Mouse (Mus musculus): ENCODE measurements at regions not wholly inside any gene's neighbourhood (a gene's known extent, or its start where the extent isn't known, plus 50 kb on each side); places are given as distances from the start of the nearest gene placed in this dataset.

DNA sequence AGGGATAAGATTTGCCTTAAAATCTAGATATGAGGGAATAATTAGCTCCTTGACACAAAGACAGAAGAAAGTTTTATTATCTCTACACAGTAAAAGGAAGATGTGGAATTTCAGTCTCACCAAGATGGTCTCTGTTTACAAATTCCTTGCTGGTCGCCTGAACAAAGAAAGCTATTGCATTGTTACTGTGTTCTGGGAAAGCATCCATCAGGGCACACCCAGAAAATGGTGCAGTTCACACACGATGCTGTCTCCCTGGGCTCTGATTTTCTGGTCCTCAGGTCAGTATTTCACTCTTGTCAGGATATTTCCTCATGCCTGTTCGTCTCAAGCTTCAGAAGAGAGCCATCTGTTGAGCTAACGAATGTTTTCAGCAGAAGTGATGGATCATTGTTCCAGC is 267.2 kb upstream of the Gadl1 start:
- Histone ChIP-seq H3K9me3 (ENCODE audit: low read length) (no peaks in the 10 kb centered on the region), H3K27me3 (ENCODE audit: insufficient read depth, low read length) (no peaks in the 10 kb centered on the region), H3K4me3 (ENCODE audit: low read length) (no peak overlapping the region), H3K36me3 (ENCODE audit: insufficient read depth, low read length) (no peaks in the 10 kb centered on the region), H3K27ac (ENCODE audit: low read length) (no peak overlapping the region), H3K4me2 (replicated peaks; ENCODE audit: low read depth, low read length) (no peak overlapping the region), H3K4me1 (ENCODE audit: insufficient read depth, low read length) (no peaks in the 10 kb centered on the region), H3K9ac (replicated peaks; ENCODE audit: low read length) (no peak overlapping the region)
- no peak for ATAC-seq (ENCODE audit: low FRiP score, low TSS enrichment)
- WGBS = 21% methylated on average over 4 of the region's 4 CpGs

DNA sequence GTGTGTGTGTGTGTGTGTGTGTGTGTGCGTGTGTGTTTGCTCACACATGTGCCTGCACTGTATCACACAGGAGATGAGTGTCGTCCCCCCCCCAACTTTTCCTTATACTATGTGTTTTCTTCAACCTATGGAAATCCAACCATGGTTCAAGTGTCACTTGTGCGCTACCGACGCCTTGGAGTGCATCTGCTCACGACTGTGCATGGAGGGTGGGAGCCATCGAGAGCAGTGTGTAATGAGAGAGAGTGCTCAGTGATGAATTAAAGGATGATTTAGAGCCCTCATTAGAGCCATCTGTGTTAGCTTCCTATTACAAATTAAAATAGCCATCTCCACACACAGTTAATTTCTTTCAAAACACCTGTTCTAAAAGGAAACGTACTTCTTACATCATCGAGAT is 264.3 kb upstream of the Gadl1 start:
- no peaks in the 10 kb centered on the region for H3K9me3 ChIP-seq (ENCODE audit: low read length)
- H3K9ac ChIP-seq (replicated peaks; ENCODE audit: low read length) = no peak overlapping the region
- no peak for ATAC-seq (ENCODE audit: low FRiP score, low TSS enrichment)
- WGBS = 56% methylated on average over 9 of the region's 9 CpGs
- H3K27me3 ChIP-seq (ENCODE audit: insufficient read depth, low read length) = no peaks in the 10 kb centered on the region
- H3K27ac ChIP-seq (ENCODE audit: low read length) = no peak overlapping the region
- no peaks in the 10 kb centered on the region for H3K4me1 ChIP-seq (ENCODE audit: insufficient read depth, low read length)
- H3K4me3 ChIP-seq (ENCODE audit: low read length) = no peak overlapping the region
- no peaks in the 10 kb centered on the region for H3K36me3 ChIP-seq (ENCODE audit: insufficient read depth, low read length)
- H3K4me2 ChIP-seq (replicated peaks; ENCODE audit: low read depth, low read length) = no peak overlapping the region

DNA sequence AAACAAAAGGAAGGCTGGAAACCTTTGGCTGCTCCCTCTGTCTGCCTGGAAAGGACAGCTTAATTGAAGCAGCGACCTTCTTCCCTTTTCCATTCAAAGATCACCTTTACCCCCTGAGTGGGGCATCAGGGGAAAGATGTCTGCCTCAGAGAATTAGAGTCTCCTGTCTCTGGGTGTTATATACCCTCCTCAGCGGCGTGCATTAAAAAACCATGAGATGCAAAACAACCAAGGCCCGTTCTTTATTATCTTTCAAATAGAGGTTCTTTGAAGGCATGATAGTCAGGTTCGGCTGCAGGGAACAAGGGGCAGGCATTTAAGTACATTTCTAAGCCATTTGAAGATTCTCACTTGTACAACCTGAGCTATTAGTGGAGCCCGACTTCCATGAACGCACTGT is 263.0 kb upstream of the Gadl1 start:
- no peaks in the 10 kb centered on the region for H3K27me3 ChIP-seq (ENCODE audit: insufficient read depth, low read length)
- no peaks in the 10 kb centered on the region for H3K36me3 ChIP-seq (ENCODE audit: insufficient read depth, low read length)
- no peak overlapping the region for H3K27ac ChIP-seq (ENCODE audit: low read length)
- no peaks in the 10 kb centered on the region for H3K4me1 ChIP-seq (ENCODE audit: insufficient read depth, low read length)
- 0 out of 2 replicates have a peak, but pooled peaks cover 3% of the 10 kb centered on the region for H3K9me3 ChIP-seq (ENCODE audit: low read length)
- ATAC-seq (ENCODE audit: low FRiP score, low TSS enrichment) = no peak
- H3K4me3 ChIP-seq (ENCODE audit: low read length) = no peak overlapping the region
- no peak overlapping the region for H3K4me2 ChIP-seq (replicated peaks; ENCODE audit: low read depth, low read length)
- WGBS = 45% methylated on average over 7 of the region's 7 CpGs
- no peak overlapping the region for H3K9ac ChIP-seq (replicated peaks; ENCODE audit: low read length)

DNA sequence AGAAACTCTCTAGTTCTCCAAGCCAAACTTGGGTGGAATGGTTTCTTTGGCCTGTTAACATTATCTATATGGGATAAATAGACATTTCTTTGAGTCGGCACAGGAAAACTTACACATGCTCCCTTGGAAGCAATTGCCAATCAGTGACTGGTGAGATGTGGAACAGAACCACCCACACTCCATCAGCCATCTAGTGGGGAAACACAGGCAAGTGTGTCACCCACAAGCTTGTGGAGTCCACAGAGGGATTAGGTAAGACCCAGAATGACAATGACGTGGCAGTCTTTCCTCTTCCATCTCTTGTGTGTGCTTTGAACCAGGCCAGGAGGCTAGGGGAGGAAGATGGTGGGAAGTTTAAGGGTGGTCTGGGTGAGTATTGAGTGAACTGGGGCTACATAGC is 257.5 kb upstream of the Gadl1 start:
- H3K27me3 ChIP-seq (ENCODE audit: insufficient read depth, low read length) = no peaks in the 10 kb centered on the region
- no peak for ATAC-seq (ENCODE audit: low FRiP score, low TSS enrichment)
- H3K27ac ChIP-seq (ENCODE audit: low read length) = no peak overlapping the region
- H3K9ac ChIP-seq (replicated peaks; ENCODE audit: low read length) = no peak overlapping the region
- peaks cover 6% of the 10 kb centered on the region; the same call in 1 of the 2 replicates for H3K9me3 ChIP-seq (ENCODE audit: low read length)
- no peaks in the 10 kb centered on the region for H3K36me3 ChIP-seq (ENCODE audit: insufficient read depth, low read length)
- no peak overlapping the region for H3K4me2 ChIP-seq (replicated peaks; ENCODE audit: low read depth, low read length)
- WGBS = 92% methylated on average over 2 of the region's 2 CpGs
- H3K4me3 ChIP-seq (ENCODE audit: low read length) = no peak overlapping the region
- 0 out of 2 replicates have a peak, but pooled peaks cover 2% of the 10 kb centered on the region for H3K4me1 ChIP-seq (ENCODE audit: insufficient read depth, low read length)

DNA sequence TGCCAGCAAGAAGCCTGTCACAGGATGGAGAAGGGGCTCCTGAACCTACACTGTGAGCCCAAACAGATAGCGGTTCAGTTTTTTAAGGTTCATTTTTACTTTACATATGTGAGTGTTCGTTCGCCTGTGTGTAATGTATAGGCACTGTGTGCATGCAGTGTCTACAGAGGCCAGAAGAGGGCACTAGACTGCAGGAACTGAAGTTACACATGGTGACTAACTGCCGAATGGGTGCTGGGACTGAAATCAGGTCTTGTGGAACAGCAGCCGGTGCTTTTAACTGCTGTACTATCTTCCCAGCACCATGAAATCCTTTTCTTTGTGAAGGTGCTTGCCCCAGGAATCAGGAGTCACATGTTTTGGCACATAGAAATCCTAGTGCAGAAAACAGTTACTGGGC is 256.1 kb upstream of the Gadl1 start:
- no peak overlapping the region for H3K4me3 ChIP-seq (ENCODE audit: low read length)
- no peak for ATAC-seq (ENCODE audit: low FRiP score, low TSS enrichment)
- 95% methylated on average over 5 of the region's 5 CpGs for WGBS

DNA sequence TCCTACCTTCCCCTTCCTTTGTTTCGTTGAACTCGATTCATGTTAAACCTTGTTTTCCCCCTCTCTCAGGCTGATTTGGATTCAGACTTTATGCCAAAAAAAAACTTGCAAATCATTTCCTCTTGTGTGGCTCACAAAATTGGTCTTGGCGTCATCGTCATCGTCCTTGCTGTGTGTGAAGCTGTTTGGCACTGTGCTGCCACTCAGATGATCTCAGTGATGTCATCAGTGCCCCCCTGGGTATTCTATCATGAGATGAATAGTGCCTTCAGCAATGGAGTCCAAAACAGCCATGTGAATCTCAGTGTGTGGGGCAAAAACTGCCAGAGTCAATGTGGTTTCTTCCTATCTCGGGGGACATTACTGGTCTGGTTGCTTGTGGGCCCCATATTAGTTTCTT is 254.3 kb upstream of the Gadl1 start:
- Histone ChIP-seq H3K36me3 (ENCODE audit: insufficient read depth, low read length) (no peaks in the 10 kb centered on the region), H3K4me3 (ENCODE audit: low read length) (no peak overlapping the region), H3K27ac (ENCODE audit: low read length) (no peak overlapping the region), H3K27me3 (ENCODE audit: insufficient read depth, low read length) (no peaks in the 10 kb centered on the region), H3K9me3 (ENCODE audit: low read length) (peaks cover 10% of the 10 kb centered on the region; the same call in 1 of the 2 replicates), H3K9ac (replicated peaks; ENCODE audit: low read length) (no peak overlapping the region), H3K4me1 (ENCODE audit: insufficient read depth, low read length) (0 out of 2 replicates have a peak, but pooled peaks cover 2% of the 10 kb centered on the region), H3K4me2 (replicated peaks; ENCODE audit: low read depth, low read length) (no peak overlapping the region)
- ATAC-seq (ENCODE audit: low FRiP score, low TSS enrichment) = no peak
- 88% methylated on average over 6 of the region's 6 CpGs for WGBS

More for the DNA sequence above, 256.1 kb upstream of the Gadl1 start:
- no peak overlapping the region for H3K4me2 ChIP-seq (replicated peaks; ENCODE audit: low read depth, low read length)
- H3K9ac ChIP-seq (replicated peaks; ENCODE audit: low read length) = no peak overlapping the region
- no peak overlapping the region for H3K27ac ChIP-seq (ENCODE audit: low read length)
- no peaks in the 10 kb centered on the region for H3K27me3 ChIP-seq (ENCODE audit: insufficient read depth, low read length)
- 0 out of 2 replicates have a peak, but pooled peaks cover 2% of the 10 kb centered on the region for H3K4me1 ChIP-seq (ENCODE audit: insufficient read depth, low read length)
- no peaks in the 10 kb centered on the region for H3K36me3 ChIP-seq (ENCODE audit: insufficient read depth, low read length)
- H3K9me3 ChIP-seq (ENCODE audit: low read length) = peaks cover 6% of the 10 kb centered on the region; the same call in 1 of the 2 replicates

DNA sequence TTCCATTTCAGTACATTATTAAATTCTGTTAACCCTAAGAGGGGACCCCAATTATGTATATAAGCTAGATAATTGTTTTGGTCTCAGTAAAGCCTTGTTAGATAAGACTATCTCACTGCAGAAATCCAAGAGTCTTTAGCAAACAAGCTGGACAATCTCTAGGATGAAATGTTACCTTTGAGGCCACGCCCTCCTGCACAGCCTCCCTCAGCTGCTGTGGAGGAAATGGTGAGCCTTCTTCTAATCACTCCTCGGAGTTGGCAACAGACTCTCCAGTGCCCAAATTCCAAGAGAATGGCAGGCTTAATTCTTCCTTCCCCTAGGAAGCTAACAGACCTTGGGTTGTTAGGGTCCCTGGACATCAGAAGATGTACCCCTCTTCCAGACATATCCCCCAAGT is 252.7 kb upstream of the Gadl1 start:
- Histone ChIP-seq H3K9ac (replicated peaks; ENCODE audit: low read length) (no peak overlapping the region), H3K27ac (ENCODE audit: low read length) (no peak overlapping the region), H3K4me3 (ENCODE audit: low read length) (no peak overlapping the region), H3K9me3 (ENCODE audit: low read length) (peaks cover 7% of the 10 kb centered on the region; the same call in 1 of the 2 replicates), H3K27me3 (ENCODE audit: insufficient read depth, low read length) (no peaks in the 10 kb centered on the region), H3K4me1 (ENCODE audit: insufficient read depth, low read length) (0 out of 2 replicates have a peak, but pooled peaks cover 4% of the 10 kb centered on the region), H3K36me3 (ENCODE audit: insufficient read depth, low read length) (no peaks in the 10 kb centered on the region), H3K4me2 (replicated peaks; ENCODE audit: low read depth, low read length) (no peak overlapping the region)
- whole genome bisulfite sequencing = 63% methylated on average over 2 of the region's 2 CpGs
- no peak for ATAC-seq (ENCODE audit: low FRiP score, low TSS enrichment)

DNA sequence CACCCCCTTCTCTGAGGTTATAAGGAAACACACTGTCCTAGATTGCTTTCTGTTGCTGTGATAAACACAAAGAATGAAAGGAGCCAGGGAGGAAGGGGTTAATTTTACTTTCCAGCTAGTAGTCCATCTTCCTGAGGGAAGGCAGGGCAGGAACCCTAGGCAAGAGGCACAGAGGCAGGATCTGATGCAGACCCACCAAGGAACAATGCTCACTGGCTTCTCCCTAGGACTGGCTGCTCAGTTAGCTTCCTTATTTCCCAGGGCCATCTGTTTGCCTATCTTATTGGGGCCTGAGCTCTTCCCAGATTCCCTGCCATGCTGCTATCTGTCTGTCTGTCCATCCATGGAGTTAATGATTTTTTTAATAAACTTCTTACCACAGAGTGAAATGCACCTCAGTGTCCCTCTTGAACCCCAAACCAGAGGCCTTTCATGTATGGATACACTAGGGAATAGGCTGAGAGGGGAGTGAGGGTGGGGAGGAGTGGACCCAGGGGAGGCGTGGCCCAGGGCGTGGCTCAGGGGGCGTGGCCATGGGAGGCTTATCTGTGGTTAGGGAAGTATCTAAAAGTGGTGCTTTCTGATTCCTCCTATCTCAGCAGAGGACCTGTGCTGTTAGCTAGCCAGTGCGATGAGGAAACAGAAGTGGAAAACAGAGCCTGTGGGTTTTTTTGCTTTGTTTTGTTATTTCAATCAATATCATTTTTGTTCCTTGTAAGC is 252.1 kb upstream of the Gadl1 start:
- 0 out of 2 replicates have a peak, but pooled peaks cover 4% of the 10 kb centered on the region for H3K4me1 ChIP-seq (ENCODE audit: insufficient read depth, low read length)
- H3K27ac ChIP-seq (ENCODE audit: low read length) = no peak overlapping the region
- no peak overlapping the region for H3K4me2 ChIP-seq (replicated peaks; ENCODE audit: low read depth, low read length)
- H3K36me3 ChIP-seq (ENCODE audit: insufficient read depth, low read length) = no peaks in the 10 kb centered on the region
- H3K27me3 ChIP-seq (ENCODE audit: insufficient read depth, low read length) = no peaks in the 10 kb centered on the region
- H3K9me3 ChIP-seq (ENCODE audit: low read length) = peaks cover 7% of the 10 kb centered on the region; the same call in 1 of the 2 replicates
- H3K4me3 ChIP-seq (ENCODE audit: low read length) = no peak overlapping the region
- 52% methylated on average over 4 of the region's 4 CpGs for WGBS
- H3K9ac ChIP-seq (replicated peaks; ENCODE audit: low read length) = no peak overlapping the region
- ATAC-seq (ENCODE audit: low FRiP score, low TSS enrichment) = no peak

DNA sequence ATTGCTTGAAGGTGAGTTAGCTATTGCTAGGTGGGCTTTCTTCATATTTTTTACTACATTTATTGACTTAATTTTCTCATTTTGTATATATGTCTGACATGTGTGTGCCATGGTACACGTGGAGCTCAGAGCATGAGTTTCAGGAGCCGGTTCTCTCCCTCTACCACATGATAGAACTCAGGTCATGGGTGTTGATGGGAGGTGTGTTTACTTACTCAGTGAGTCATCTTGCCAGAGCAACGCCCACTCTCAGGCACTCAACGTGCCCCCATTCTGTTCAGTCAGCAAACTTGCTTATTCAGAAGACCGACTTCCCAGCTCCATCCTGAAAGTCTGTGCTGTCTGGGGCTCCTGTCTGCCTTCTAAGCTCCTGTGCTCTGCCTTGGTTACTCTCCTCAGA is 250.8 kb upstream of the Gadl1 start:
- Histone ChIP-seq H3K4me2 (replicated peaks; ENCODE audit: low read depth, low read length) (no peak overlapping the region), H3K4me3 (ENCODE audit: low read length) (no peak overlapping the region), H3K9ac (replicated peaks; ENCODE audit: low read length) (no peak overlapping the region), H3K9me3 (ENCODE audit: low read length) (peaks cover 4% of the 10 kb centered on the region; the same call in 1 of the 2 replicates), H3K27me3 (ENCODE audit: insufficient read depth, low read length) (no peaks in the 10 kb centered on the region), H3K27ac (ENCODE audit: low read length) (no peak overlapping the region), H3K36me3 (ENCODE audit: insufficient read depth, low read length) (no peaks in the 10 kb centered on the region), H3K4me1 (ENCODE audit: insufficient read depth, low read length) (0 out of 2 replicates have a peak, but pooled peaks cover 4% of the 10 kb centered on the region)
- 74% methylated on average over 5 of the region's 5 CpGs for WGBS
- ATAC-seq (ENCODE audit: low FRiP score, low TSS enrichment) = no peak

DNA sequence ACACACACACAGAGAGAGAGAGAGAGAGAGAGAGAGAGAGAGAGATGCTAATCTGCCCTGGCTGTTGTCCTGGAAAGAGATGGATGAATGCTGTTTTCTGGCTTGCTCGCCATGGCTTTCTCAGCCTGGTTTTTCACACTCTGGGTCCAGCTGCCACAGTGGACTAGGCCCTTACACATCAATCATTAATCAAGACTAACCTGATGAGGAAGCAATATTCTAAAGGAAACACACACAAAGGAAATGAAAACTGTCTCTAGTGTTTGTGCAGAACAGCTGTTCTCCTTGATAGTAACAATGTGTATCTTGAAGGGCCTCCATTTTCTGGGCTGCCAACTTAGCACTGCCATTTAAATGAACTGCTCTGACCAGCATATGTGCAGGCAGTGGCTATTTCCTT is 248.9 kb upstream of the Gadl1 start:
- peaks cover 7% of the 10 kb centered on the region; the same call in 1 of the 2 replicates for H3K4me1 ChIP-seq (ENCODE audit: insufficient read depth, low read length)
- no peak for ATAC-seq (ENCODE audit: low FRiP score, low TSS enrichment)
- H3K9me3 ChIP-seq (ENCODE audit: low read length) = peaks cover 4% of the 10 kb centered on the region; the same call in 1 of the 2 replicates
- H3K4me2 ChIP-seq (replicated peaks; ENCODE audit: low read depth, low read length) = no peak overlapping the region
- H3K27me3 ChIP-seq (ENCODE audit: insufficient read depth, low read length) = no peaks in the 10 kb centered on the region
- H3K4me3 ChIP-seq (ENCODE audit: low read length) = no peak overlapping the region
- WGBS = 73% methylated on average over 1 of the region's 1 CpGs
- no peak overlapping the region for H3K9ac ChIP-seq (replicated peaks; ENCODE audit: low read length)
- no peak overlapping the region for H3K27ac ChIP-seq (ENCODE audit: low read length)
- no peaks in the 10 kb centered on the region for H3K36me3 ChIP-seq (ENCODE audit: insufficient read depth, low read length)

Data from kidney, embryonic 16.5 days (tissue).